Mouse (Mus musculus) liver, postnatal 0 days (tissue): Measurements from ENCODE around the gene Herpud1.

Experiments
- CTCF ChIP-seq: sonication (generic); IDR thresholded peaks from 2 replicates; pipeline ENCODE4 v1.5.1; 2016; ENCODE audit warnings: antibody characterized with exemption, low read depth
- EP300 ChIP-seq: IDR thresholded peaks from 2 replicates; pipeline ENCODE4 v1.6.1; 2016; ENCODE audit warnings: antibody characterized with exemption, low read depth, mild to moderate bottlenecking

GRCm38 (mm10) chr8:94372955-94373599 lies 13.2 kb upstream of the Herpud1 start:
- TF ChIP-seq CTCF (no peak), EP300 (no peak)
